Mouse (Mus musculus) olfactory bulb, adult 2 months (tissue): ENCODE data around the gene Zdhhc14.

Experiments used
- CTCF ChIP-seq: fragments of 200-500 bp; IDR thresholded peaks from 2 replicates; pipeline ENCODE4 v1.5.1; 2012; ENCODE audit warnings: low read depth, mild to moderate bottlenecking, low read length, moderate library complexity; ENCODE audit not compliant: insufficient read depth
- POLR2A ChIP-seq: fragments of 200-500 bp; IDR thresholded peaks from 2 replicates; pipeline ENCODE4 v1.6.1; 2012; ENCODE audit warnings: mild to moderate bottlenecking, low read depth, low read length, moderate library complexity; ENCODE audit not compliant: insufficient read depth

DNA sequence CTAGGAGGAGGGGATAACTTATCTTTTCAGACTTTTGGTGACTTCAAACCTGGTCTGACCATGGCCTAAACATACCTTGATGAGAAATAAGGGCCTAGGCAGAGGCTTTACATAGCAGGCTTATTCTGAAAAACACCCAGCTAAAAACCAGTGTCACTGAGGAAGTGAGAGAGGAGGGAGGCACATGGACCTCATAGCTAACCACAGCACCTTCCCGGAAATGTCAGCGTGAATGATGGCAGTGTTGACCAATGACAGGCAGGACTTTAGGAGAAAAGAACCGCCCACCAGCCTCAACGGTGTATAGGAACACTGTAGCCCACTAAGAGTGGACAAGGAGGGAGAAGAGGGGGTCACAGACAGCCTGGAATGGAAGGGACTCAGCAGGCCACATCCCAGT is 224.6 kb downstream of the Zdhhc14 start:
- TF ChIP-seq POLR2A (no peak), CTCF (no peak)
